Mouse (Mus musculus) E14TG2a.4 (cell line): ENCODE measurements around the gene Fam83e.

Experiments used
- CTCF ChIP-seq: conservative IDR thresholded peaks from 2 replicates; pipeline ENCODE4 v1.5.1; 2014; ENCODE audit warnings: low read length
- POU5F1 ChIP-seq: IDR thresholded peaks from 2 replicates; pipeline ENCODE4 v1.6.1; 2014; ENCODE audit warnings: low read length, borderline replicate concordance

- TF ChIP-seq CTCF (no peak), POU5F1 (no peak)
Observed at GRCm38 (mm10) chr7:45749401-45749800, 28.4 kb downstream of the Fam83e start.
